Mouse (Mus musculus) limb, embryonic 13.5 days (tissue): ENCODE data around the gene Eftud2. TPM values are rescaled to one million over a fixed set of nuclear protein-coding genes. Genes with fewer than 3 reads are reported as not detected.

ENCODE experiments used
- ATAC-seq: fragments of 200-750 bp; cut with Nextera tagmentation; 2 replicates; pipeline ENCODE4 v1.8.0; 2017; ENCODE audit warnings: low read depth, moderate number of reproducible peaks, moderate TSS enrichment; ENCODE audit not compliant: low FRiP score
- H3K27ac ChIP-seq: fragments of 300-500 bp; sonication (generic); 2 replicates; pipeline ENCODE4 v1.5.1; 2015; ENCODE audit warnings: inconsistent platforms, mild to moderate bottlenecking, moderate library complexity
- H3K27me3 ChIP-seq: fragments of 300-500 bp; sonication (generic); 2 replicates; pipeline ENCODE4 v1.6.1; 2015; ENCODE audit warnings: mild to moderate bottlenecking, inconsistent platforms
- H3K36me3 ChIP-seq: fragments of 300-500 bp; sonication (generic); 2 replicates; pipeline ENCODE4 v1.6.1; 2015; ENCODE audit warnings: inconsistent platforms, mild to moderate bottlenecking, moderate library complexity
- H3K4me1 ChIP-seq: fragments of 300-500 bp; sonication (generic); 2 replicates; pipeline ENCODE4 v1.6.1; 2015; ENCODE audit warnings: inconsistent platforms
- H3K4me2 ChIP-seq: fragments of 300-500 bp; sonication (generic); replicated peaks from 2 replicates; pipeline ENCODE4 v1.6.1; 2015; ENCODE audit warnings: inconsistent platforms, mild to moderate bottlenecking, moderate library complexity
- H3K4me3 ChIP-seq: fragments of 300-500 bp; sonication (generic); 2 replicates; pipeline ENCODE4 v1.5.1; 2015; ENCODE audit warnings: moderate library complexity, mild to moderate bottlenecking, inconsistent platforms
- H3K9ac ChIP-seq: fragments of 300-500 bp; sonication (generic); 2 replicates; pipeline ENCODE4 v1.6.1; 2015; ENCODE audit warnings: mild to moderate bottlenecking, inconsistent platforms
- H3K9me3 ChIP-seq: fragments of 300-500 bp; sonication (generic); 2 replicates; pipeline ENCODE4 v1.6.1; 2016; ENCODE audit warnings: inconsistent platforms
- WGBS: fragments of 180-500 bp; shearing (Covaris S2); methylation state at CpG from one replicate; pipeline ENCODE4 v1.1.7; 2015; 5-methylcytosine and 5-hydroxymethylcytosine counted together
- polyA plus RNA-seq: library from polyadenylated mRNA; unstranded; fragments of >200 nt; fragmentation: Nextera tagmentation; extraction: Ambion mirVana; gene quantifications from 2 replicates; pipeline ENCODE4 v1.2.1, GENCODE M21; 2015

Eftud2 gene
- polyA plus RNA-seq, 1 experiment from 2014 or later, result 199 TPM

- no peak overlapping the region for H3K9ac ChIP-seq
- peaks cover 33% of the 10 kb centered on the region for H3K4me1 ChIP-seq
- WGBS, result 76% methylated on average over 5 of the region's 5 CpGs
- H3K4me2 ChIP-seq, result no peak overlapping the region
- no peak overlapping the region for H3K27ac ChIP-seq
- H3K9me3 ChIP-seq, result 0 out of 2 replicates have a peak, but pooled peaks cover 3% of the 10 kb centered on the region
- no peak overlapping the region for H3K4me3 ChIP-seq
- H3K36me3 ChIP-seq, result peaks cover 33% of the 10 kb centered on the region
- no peaks in the 10 kb centered on the region for H3K27me3 ChIP-seq
- ATAC-seq, result no peak
Measured at GRCm38 (mm10) chr11:102808246-102808645, 72.5 kb downstream of the Eftud2 start.

GRCm38 (mm10) chr11:102803453-102803852 lies 77.3 kb downstream of the Eftud2 start:
- ATAC-seq, result no peak
- 83% methylated on average over 5 of the region's 5 CpGs for WGBS
- Histone ChIP-seq H3K36me3 (peaks cover 74% of the 10 kb centered on the region), H3K9me3 (0 out of 2 replicates have a peak, but pooled peaks cover 3% of the 10 kb centered on the region), H3K4me1 (no peaks in the 10 kb centered on the region; the same call in 1 of the 2 replicates), H3K4me2 (no peak overlapping the region), H3K27me3 (no peaks in the 10 kb centered on the region), H3K27ac (no peak overlapping the region), H3K9ac (no peak overlapping the region), H3K4me3 (no peak overlapping the region)

GRCm38 (mm10) chr11:102794157-102794556 lies 86.6 kb downstream of the Eftud2 start:
- no peak overlapping the region for H3K4me3 ChIP-seq
- H3K27me3 ChIP-seq, result no peaks in the 10 kb centered on the region
- no peak overlapping the region for H3K27ac ChIP-seq
- no peak overlapping the region for H3K9ac ChIP-seq
- H3K4me1 ChIP-seq, result peaks cover 10% of the 10 kb centered on the region
- 50% methylated on average over 8 of the region's 8 CpGs for WGBS
- no peak for ATAC-seq
- no peaks in the 10 kb centered on the region for H3K9me3 ChIP-seq
- H3K4me2 ChIP-seq, result no peak overlapping the region
- peaks cover 39% of the 10 kb centered on the region for H3K36me3 ChIP-seq

- Histone ChIP-seq H3K9ac (no peak overlapping the region), H3K36me3 (peaks cover 21% of the 10 kb centered on the region), H3K9me3 (no peaks in the 10 kb centered on the region), H3K27me3 (no peaks in the 10 kb centered on the region), H3K4me2 (no peak overlapping the region), H3K27ac (peak overlapping the region; percentile 6; the same call in 1 of the 2 replicates), H3K4me1 (peaks cover 10% of the 10 kb centered on the region), H3K4me3 (no peak overlapping the region)
- 54% methylated on average over 14 of the region's 14 CpGs for WGBS
- no peak for ATAC-seq
Measured at GRCm38 (mm10) chr11:102791682-102792445, 88.9 kb downstream of the Eftud2 start.

Other genes starting within 250 kb of the Eftud2 start
- gene Meioc, start 217.3 kb downstream of the Eftud2 start, polyA plus RNA-seq, result 0.97 and 1.1 TPM in 2 replicates
- gene Ccdc43, start 183.2 kb downstream of the Eftud2 start, polyA plus RNA-seq, result 45.8 and 46.1 TPM in 2 replicates
- 14.7 and 15.8 TPM in 2 replicates for gene Adam11, start 119.5 kb downstream of the Eftud2 start, polyA plus RNA-seq
- 75.6 and 78.1 TPM in 2 replicates for gene Gjc1, start 61.3 kb downstream of the Eftud2 start, polyA plus RNA-seq
- gene Higd1b, start 45.1 kb downstream of the Eftud2 start, polyA plus RNA-seq, result not detected in 2 replicates
- gene Ccdc103, start 219 bp upstream of the Eftud2 start, polyA plus RNA-seq, result 0.93 and 1.0 TPM in 2 replicates
- not detected in 2 replicates for gene Fam187a, start 4.2 kb upstream of the Eftud2 start, polyA plus RNA-seq
- 0.37 and 0.48 TPM in 2 replicates for gene Gfap, start 19.9 kb upstream of the Eftud2 start, polyA plus RNA-seq
- 10.8 and 11.0 TPM in 2 replicates for gene Kif18b, start 44.1 kb upstream of the Eftud2 start, polyA plus RNA-seq
- gene C1ql1, start 65.7 kb upstream of the Eftud2 start, polyA plus RNA-seq, result 1.4 and 1.7 TPM in 2 replicates
- gene Nmt1, start 147.2 kb upstream of the Eftud2 start, polyA plus RNA-seq, result 49.6 and 53.2 TPM in 2 replicates
- 197 and 201 TPM in 2 replicates for gene Dcakd, start 147.3 kb upstream of the Eftud2 start, polyA plus RNA-seq
- 4.8 and 5.1 TPM in 2 replicates for gene Plcd3, start 220.7 kb upstream of the Eftud2 start, polyA plus RNA-seq
- gene Acbd4, start 220.7 kb upstream of the Eftud2 start, polyA plus RNA-seq, result 14.4 and 17.2 TPM in 2 replicates
- 5.1 and 5.6 TPM in 2 replicates for gene Hexim1, start 235.2 kb upstream of the Eftud2 start, polyA plus RNA-seq